Mouse (Mus musculus) small intestine, adult 2 months (tissue): ENCODE data around the gene Trpc5. TPM values are rescaled to one million over a fixed set of nuclear protein-coding genes. Genes with fewer than 3 reads are reported as not detected.

Source experiments
- H3K27ac ChIP-seq: fragments of 200-500 bp; 2 replicates; pipeline ENCODE4 v1.5.1; 2012; ENCODE audit warnings: low read depth, low read length, control low read depth, inconsistent platforms; ENCODE audit not compliant: insufficient read depth
- H3K27me3 ChIP-seq: fragments of 200-500 bp; 2 replicates; pipeline ENCODE4 v1.6.1; 2012; ENCODE audit warnings: mild to moderate bottlenecking, moderate library complexity, low read length, inconsistent platforms; ENCODE audit not compliant: control insufficient read depth, insufficient read depth
- H3K36me3 ChIP-seq: fragments of 200-500 bp; 2 replicates; pipeline ENCODE4 v1.6.1; 2012; ENCODE audit warnings: mild to moderate bottlenecking, low read length, control low read depth, inconsistent platforms; ENCODE audit not compliant: control insufficient read depth, insufficient read depth
- H3K4me1 ChIP-seq: fragments of 200-500 bp; 2 replicates; pipeline ENCODE4 v1.6.1; 2012; ENCODE audit warnings: low read length, inconsistent platforms, mixed read lengths; ENCODE audit not compliant: control insufficient read depth, insufficient read depth, insufficient read length
- H3K4me3 ChIP-seq: fragments of 200-500 bp; 2 replicates; pipeline ENCODE4 v1.5.1; 2012; ENCODE audit warnings: low read depth, mild to moderate bottlenecking, control low read depth, inconsistent platforms, low read length, moderate library complexity
- CTCF ChIP-seq: fragments of 200-500 bp; IDR thresholded peaks from 2 replicates; pipeline ENCODE4 v1.5.1; 2012; ENCODE audit warnings: low read depth, mild to moderate bottlenecking, control low read depth, inconsistent platforms, low read length, moderate library complexity, mixed read lengths; ENCODE audit not compliant: insufficient replicate concordance, insufficient read length; ENCODE audit errors: extremely low read depth
- POLR2A ChIP-seq: fragments of 200-500 bp; IDR thresholded peaks from 2 replicates; pipeline ENCODE4 v1.6.1; 2012; ENCODE audit warnings: low read depth, mild to moderate bottlenecking, control low read depth, inconsistent platforms, low read length, moderate library complexity
- WGBS: fragments of 180-500 bp; shearing (Covaris S2); methylation state at CpG from one replicate; pipeline ENCODE4 v1.1.7; 2018; 5-methylcytosine and 5-hydroxymethylcytosine counted together
- polyA plus RNA-seq: library from polyadenylated mRNA; depleted of rRNA; stranded (reverse); fragments of >200 nt; gene quantifications from 2 replicates; pipeline ENCODE4 v1.2.3, GENCODE M21; 2012

Trpc5 gene
- polyA plus RNA-seq, 1 experiment = not detected

GRCm38 (mm10) chrX:144423848-144424247 is 264.1 kb downstream of the Trpc5 start:
- TF ChIP-seq CTCF (no peak), POLR2A (no peak)
- H3K4me1 ChIP-seq = no peaks in the 10 kb centered on the region
- no peak overlapping the region for H3K27ac ChIP-seq
- no peaks in the 10 kb centered on the region for H3K36me3 ChIP-seq
- H3K4me3 ChIP-seq = no peak overlapping the region
- 84% methylated on average over 3 of the region's 3 CpGs for WGBS
- H3K27me3 ChIP-seq = no peaks in the 10 kb centered on the region

- Histone ChIP-seq H3K27ac (no peak overlapping the region), H3K4me3 (no peak overlapping the region), H3K36me3 (no peaks in the 10 kb centered on the region), H3K4me1 (no peaks in the 10 kb centered on the region), H3K27me3 (no peaks in the 10 kb centered on the region)
- 93% methylated on average over 1 of the region's 1 CpGs for WGBS
- TF ChIP-seq POLR2A = no peak
- no peak for TF ChIP-seq CTCF
These were observed 266.9 kb downstream of the Trpc5 start for GRCm38 (mm10) chrX:144421091-144421490.

- no peak for TF ChIP-seq POLR2A
- no peak for TF ChIP-seq CTCF
- H3K36me3 ChIP-seq = no peaks in the 10 kb centered on the region
- no peaks in the 10 kb centered on the region for H3K27me3 ChIP-seq
- H3K4me1 ChIP-seq = no peaks in the 10 kb centered on the region
- 48% methylated on average over 1 of the region's 1 CpGs for WGBS
- H3K27ac ChIP-seq = no peak overlapping the region
- H3K4me3 ChIP-seq = no peak overlapping the region
These were observed 267.7 kb downstream of the Trpc5 start for GRCm38 (mm10) chrX:144420259-144420658.

- WGBS = 56% methylated on average over 5 of the region's 5 CpGs
- TF ChIP-seq POLR2A = no peak
- no peak for TF ChIP-seq CTCF
- H3K4me1 ChIP-seq = no peaks in the 10 kb centered on the region
- H3K4me3 ChIP-seq = no peak overlapping the region
- H3K36me3 ChIP-seq = no peaks in the 10 kb centered on the region
- no peak overlapping the region for H3K27ac ChIP-seq
- H3K27me3 ChIP-seq = no peaks in the 10 kb centered on the region
These were observed 279.9 kb downstream of the Trpc5 start for GRCm38 (mm10) chrX:144408036-144408435.

GRCm38 (mm10) chrX:144403526-144403925 is 284.5 kb downstream of the Trpc5 start:
- Histone ChIP-seq H3K4me3 (no peak overlapping the region), H3K27me3 (no peaks in the 10 kb centered on the region), H3K36me3 (no peaks in the 10 kb centered on the region), H3K4me1 (no peaks in the 10 kb centered on the region), H3K27ac (no peak overlapping the region)
- 27% methylated on average over 7 of the region's 7 CpGs for WGBS
- TF ChIP-seq POLR2A = no peak
- peak; percentile 61; the same call in 1 of the 2 replicates for TF ChIP-seq CTCF

- Histone ChIP-seq H3K4me3 (no peak overlapping the region), H3K4me1 (no peaks in the 10 kb centered on the region), H3K27ac (no peak overlapping the region), H3K27me3 (no peaks in the 10 kb centered on the region), H3K36me3 (0 out of 2 replicates have a peak, but pooled peaks cover 3% of the 10 kb centered on the region)
- TF ChIP-seq CTCF (no peak), POLR2A (no peak)
- WGBS = 81% methylated on average over 2 of the region's 2 CpGs
These were observed 313.8 kb downstream of the Trpc5 start for GRCm38 (mm10) chrX:144374196-144374595.

GRCm38 (mm10) chrX:144338355-144338754 is 349.6 kb downstream of the Trpc5 start:
- no peaks in the 10 kb centered on the region for H3K27me3 ChIP-seq
- H3K27ac ChIP-seq = no peak overlapping the region
- H3K4me3 ChIP-seq = no peak overlapping the region
- TF ChIP-seq CTCF (no peak), POLR2A (no peak)
- H3K36me3 ChIP-seq = no peaks in the 10 kb centered on the region
- H3K4me1 ChIP-seq = no peaks in the 10 kb centered on the region

- TF ChIP-seq POLR2A = no peak
- TF ChIP-seq CTCF = no peak
- Histone ChIP-seq H3K4me3 (no peak overlapping the region), H3K27ac (no peak overlapping the region), H3K36me3 (no peaks in the 10 kb centered on the region), H3K27me3 (no peaks in the 10 kb centered on the region), H3K4me1 (no peaks in the 10 kb centered on the region)
These were observed 350.0 kb downstream of the Trpc5 start for GRCm38 (mm10) chrX:144337938-144338337.
